Mouse (Mus musculus) stomach, postnatal 0 days (tissue): Measurements from ENCODE around the gene Kif21b.

Experiments used
- CTCF ChIP-seq: IDR thresholded peaks from 2 replicates; pipeline ENCODE4 v1.5.1; 2016; ENCODE audit warnings: antibody characterized with exemption, low read depth, mild to moderate bottlenecking, moderate library complexity
- EP300 ChIP-seq: optimal IDR thresholded peaks from 2 replicates; pipeline ENCODE3; 2016; ENCODE audit warnings: antibody characterized with exemption

DNA sequence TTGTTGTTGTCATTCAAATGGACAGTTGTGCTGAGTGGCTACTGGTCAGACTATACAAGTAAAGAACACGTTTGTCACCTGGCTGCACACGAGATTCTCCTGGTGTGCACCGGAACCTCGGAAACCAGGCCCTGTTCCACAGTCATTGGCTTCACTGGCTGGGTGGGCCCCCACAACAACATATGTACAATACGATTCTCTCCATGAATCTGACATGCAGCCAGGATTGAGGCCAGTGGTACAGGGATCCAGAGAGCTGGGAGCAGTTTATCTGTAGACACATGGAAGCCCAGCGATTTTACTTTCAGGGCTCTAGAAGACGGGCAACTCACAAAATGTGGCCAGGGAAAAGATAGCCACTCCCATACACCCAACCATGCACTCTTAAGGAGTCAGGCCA is 27.5 kb upstream of the Kif21b start:
- TF ChIP-seq EP300 (no peak), CTCF (no peak)
